Mouse (Mus musculus): ENCODE measurements around the gene Tmem120b. TPM values are rescaled to one million over a fixed set of nuclear protein-coding genes. Genes with fewer than 3 reads are reported as not detected.
A peak's percentile ranks its signal among the peaks of the same experiment; 100 is the strongest.

The Tmem120b gene
- polyA plus RNA-seq, 1 experiment from 2014 or later, result 9.0 TPM

DNA sequence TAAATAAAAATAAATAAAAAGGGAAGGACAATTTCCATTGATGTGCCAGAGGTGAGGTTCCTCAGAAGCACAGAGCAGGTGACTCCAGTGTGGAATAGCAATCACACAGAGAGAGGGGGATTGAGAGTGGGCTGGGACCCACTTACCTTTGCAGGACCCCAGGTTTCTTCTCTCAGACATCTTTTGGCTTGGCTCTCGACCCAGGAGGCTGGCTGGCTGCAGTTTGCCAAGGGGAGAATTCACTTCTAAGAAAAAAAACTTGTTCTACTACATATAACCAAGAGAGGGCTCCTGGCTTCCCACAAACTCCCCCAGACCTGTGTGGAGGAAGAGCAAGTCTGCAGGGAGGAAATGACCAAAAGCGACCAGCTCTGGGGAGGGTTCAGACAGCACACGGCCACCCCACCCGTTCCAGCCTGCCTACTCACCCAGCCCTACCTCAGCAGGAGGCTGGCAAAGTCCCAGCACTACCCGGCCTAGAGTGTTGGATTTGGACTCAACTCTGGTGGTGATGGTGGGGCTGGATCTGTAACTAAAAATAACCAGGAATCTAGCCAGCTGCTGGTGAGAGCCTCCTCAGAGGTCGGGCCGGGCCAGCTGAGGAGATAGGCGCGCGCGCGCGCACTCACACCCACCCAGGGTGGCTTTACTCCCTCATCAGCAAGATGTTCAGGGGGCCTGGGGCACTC is 66.1 kb downstream of the Tmem120b start:
- Histone ChIP-seq H3K4me1 (peaks cover 73% of the 10 kb centered on the region), H3K27ac (peak overlapping the region; percentile 100), H3K9me3 (no peaks in the 10 kb centered on the region), H3K36me3 (replicated peaks) (peaks cover 36% of the 10 kb centered on the region), H3K4me2 (peak overlapping the region; percentile 100), H3K9ac (peak overlapping the region; percentile 99), H3K4me3 (replicated peaks) (peak overlapping the region; percentile 81), H3K27me3 (peaks cover 7% of the 10 kb centered on the region; the same call in 1 of the 2 replicates)
- no peak for ATAC-seq (ENCODE audit: low FRiP score)
- 38% methylated on average over 13 of the region's 13 CpGs for WGBS

- Histone ChIP-seq H3K4me2 (peak overlapping the region; percentile 100), H3K9ac (peak overlapping the region; percentile 99), H3K9me3 (no peaks in the 10 kb centered on the region), H3K36me3 (replicated peaks) (peaks cover 31% of the 10 kb centered on the region), H3K27me3 (peaks cover 7% of the 10 kb centered on the region; the same call in 1 of the 2 replicates), H3K4me3 (replicated peaks) (peak overlapping the region; percentile 81), H3K4me1 (peaks cover 73% of the 10 kb centered on the region), H3K27ac (peak overlapping the region; percentile 100)
- 19% methylated on average over 8 of the region's 8 CpGs for WGBS
- no peak for ATAC-seq (ENCODE audit: low FRiP score)
Measured at GRCm38 (mm10) chr5:123134875-123135382, 66.7 kb downstream of the Tmem120b start.

DNA sequence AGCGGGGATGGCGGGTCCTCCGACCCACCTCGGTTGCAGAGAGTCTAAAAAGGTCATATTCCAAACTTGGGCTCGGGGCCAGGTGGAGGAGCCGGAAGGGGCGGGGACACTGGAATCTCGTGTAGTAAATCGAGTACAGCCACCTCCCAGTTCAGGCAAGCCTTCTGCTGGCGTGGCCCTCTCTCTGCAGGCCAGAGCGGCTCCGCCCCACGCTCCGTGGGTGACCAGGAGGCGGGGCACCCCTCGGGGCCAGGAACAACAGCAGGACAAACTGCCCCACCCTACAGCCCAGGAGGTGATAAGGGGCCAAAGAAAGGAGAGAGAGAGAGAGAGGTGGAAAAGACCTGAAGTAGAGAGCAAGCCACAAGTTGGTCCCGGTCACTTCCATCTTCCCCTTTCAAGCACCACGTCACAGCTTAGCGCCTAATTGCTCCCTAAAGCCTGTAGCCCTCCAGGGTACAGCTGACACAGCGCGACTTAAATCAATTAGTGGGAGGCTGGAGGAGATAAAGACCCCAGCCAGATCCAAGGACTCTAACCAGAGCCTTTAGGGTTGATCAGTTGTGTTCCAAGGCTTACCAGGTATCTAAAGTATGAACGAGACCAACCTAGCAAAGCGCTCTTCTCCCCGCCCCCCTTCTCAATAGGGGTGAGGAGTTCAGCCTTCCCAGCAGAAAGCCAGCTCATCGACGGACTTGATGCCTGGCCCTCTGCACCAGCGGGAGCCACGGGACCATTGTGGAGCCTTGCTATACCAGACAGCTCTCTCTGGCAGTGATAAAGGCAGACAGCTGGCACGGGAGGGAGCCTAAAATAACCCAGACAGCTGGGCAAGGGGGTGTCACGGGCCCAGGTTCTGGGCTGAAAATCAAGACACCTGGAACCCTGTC is 67.5 kb downstream of the Tmem120b start:
- ATAC-seq (ENCODE audit: low FRiP score), result no peak
- Histone ChIP-seq H3K4me3 (replicated peaks) (peak overlapping the region; percentile 81), H3K4me2 (peak overlapping the region; percentile 100), H3K36me3 (replicated peaks) (peaks cover 23% of the 10 kb centered on the region), H3K27ac (peak overlapping the region; percentile 100), H3K9ac (peak overlapping the region; percentile 99), H3K9me3 (no peaks in the 10 kb centered on the region), H3K27me3 (peaks cover 7% of the 10 kb centered on the region; the same call in 1 of the 2 replicates), H3K4me1 (peaks cover 73% of the 10 kb centered on the region)
- WGBS, result 5% methylated on average over 30 of the region's 30 CpGs

GRCm38 (mm10) chr5:123136361-123137043 is 68.3 kb downstream of the Tmem120b start:
- Histone ChIP-seq H3K36me3 (replicated peaks) (peaks cover 18% of the 10 kb centered on the region), H3K4me2 (peak overlapping the region; percentile 100), H3K4me1 (peaks cover 69% of the 10 kb centered on the region), H3K9me3 (no peaks in the 10 kb centered on the region), H3K9ac (peak overlapping the region; percentile 99), H3K27ac (peak overlapping the region; percentile 100), H3K27me3 (peaks cover 3% of the 10 kb centered on the region; the same call in 1 of the 2 replicates), H3K4me3 (replicated peaks) (peak overlapping the region; percentile 81)
- ATAC-seq (ENCODE audit: low FRiP score), result no peak
- under 1% methylated on average over 13 of the region's 13 CpGs for WGBS

- Histone ChIP-seq H3K9me3 (no peaks in the 10 kb centered on the region), H3K9ac (peak overlapping the region; percentile 99), H3K27me3 (no peaks in the 10 kb centered on the region), H3K36me3 (replicated peaks) (peaks cover 16% of the 10 kb centered on the region), H3K4me1 (peaks cover 61% of the 10 kb centered on the region), H3K4me2 (peak overlapping the region; percentile 100), H3K4me3 (replicated peaks) (peak overlapping the region; percentile 81), H3K27ac (peak overlapping the region; percentile 100)
- under 1% methylated on average over 20 of the region's 20 CpGs for WGBS
- ATAC-seq (ENCODE audit: low FRiP score), result no peak
Measured at GRCm38 (mm10) chr5:123137044-123137909, 69.1 kb downstream of the Tmem120b start.

GRCm38 (mm10) chr5:123137910-123138229 is 69.7 kb downstream of the Tmem120b start:
- Histone ChIP-seq H3K4me2 (peak overlapping the region; percentile 100), H3K36me3 (replicated peaks) (peaks cover 16% of the 10 kb centered on the region), H3K9me3 (no peaks in the 10 kb centered on the region), H3K4me1 (peaks cover 55% of the 10 kb centered on the region), H3K9ac (peak overlapping the region; percentile 99), H3K27me3 (no peaks in the 10 kb centered on the region), H3K27ac (peak overlapping the region; percentile 100), H3K4me3 (replicated peaks) (peak overlapping the region; percentile 81)
- ATAC-seq (ENCODE audit: low FRiP score), result no peak
- WGBS, result 0% methylated on average over 6 of the region's 6 CpGs

DNA sequence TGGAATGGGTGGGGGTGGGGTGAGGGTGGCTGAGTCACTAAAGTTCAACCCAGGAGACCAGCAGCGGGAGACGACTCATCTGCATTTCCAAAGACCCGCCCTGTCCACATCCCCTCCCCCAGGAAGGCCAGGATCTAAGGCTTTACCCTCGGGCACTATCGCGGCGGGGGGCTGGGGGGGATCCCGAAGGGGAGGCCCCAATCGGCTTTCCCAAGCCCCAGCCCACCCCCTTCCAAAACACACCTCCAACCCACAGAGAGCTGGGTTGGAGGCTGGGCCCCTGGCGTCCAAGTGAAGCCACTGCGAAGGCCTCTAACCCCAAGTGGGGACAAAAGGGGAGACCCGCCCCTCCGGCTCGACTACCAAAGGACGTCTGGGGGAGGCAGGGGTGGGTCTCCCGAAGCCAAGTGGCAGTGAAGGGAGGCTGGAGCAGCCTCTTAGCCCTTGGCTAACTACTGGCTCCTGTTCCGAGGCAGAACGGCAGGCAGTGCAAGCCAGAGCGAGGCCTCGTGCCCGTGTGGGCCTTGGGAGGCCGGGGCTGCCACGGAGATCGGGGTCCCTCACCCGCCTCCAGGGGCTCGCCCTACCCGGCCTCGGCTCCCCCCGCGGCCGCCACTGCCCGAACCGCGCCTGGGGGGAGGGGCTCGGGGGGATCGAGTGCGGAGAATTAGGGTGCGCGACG is 70.2 kb downstream of the Tmem120b start:
- no peaks in the 10 kb centered on the region for H3K9me3 ChIP-seq
- peaks cover 16% of the 10 kb centered on the region for H3K36me3 ChIP-seq (replicated peaks)
- H3K27me3 ChIP-seq, result no peaks in the 10 kb centered on the region
- H3K4me2 ChIP-seq, result peak overlapping the region; percentile 100
- ATAC-seq (ENCODE audit: low FRiP score), result peak; percentile 49
- peak overlapping the region; percentile 81 for H3K4me3 ChIP-seq (replicated peaks)
- H3K27ac ChIP-seq, result peak overlapping the region; percentile 100
- WGBS, result under 1% methylated on average over 34 of the region's 40 CpGs
- H3K9ac ChIP-seq, result peak overlapping the region; percentile 99
- peaks cover 50% of the 10 kb centered on the region for H3K4me1 ChIP-seq

DNA sequence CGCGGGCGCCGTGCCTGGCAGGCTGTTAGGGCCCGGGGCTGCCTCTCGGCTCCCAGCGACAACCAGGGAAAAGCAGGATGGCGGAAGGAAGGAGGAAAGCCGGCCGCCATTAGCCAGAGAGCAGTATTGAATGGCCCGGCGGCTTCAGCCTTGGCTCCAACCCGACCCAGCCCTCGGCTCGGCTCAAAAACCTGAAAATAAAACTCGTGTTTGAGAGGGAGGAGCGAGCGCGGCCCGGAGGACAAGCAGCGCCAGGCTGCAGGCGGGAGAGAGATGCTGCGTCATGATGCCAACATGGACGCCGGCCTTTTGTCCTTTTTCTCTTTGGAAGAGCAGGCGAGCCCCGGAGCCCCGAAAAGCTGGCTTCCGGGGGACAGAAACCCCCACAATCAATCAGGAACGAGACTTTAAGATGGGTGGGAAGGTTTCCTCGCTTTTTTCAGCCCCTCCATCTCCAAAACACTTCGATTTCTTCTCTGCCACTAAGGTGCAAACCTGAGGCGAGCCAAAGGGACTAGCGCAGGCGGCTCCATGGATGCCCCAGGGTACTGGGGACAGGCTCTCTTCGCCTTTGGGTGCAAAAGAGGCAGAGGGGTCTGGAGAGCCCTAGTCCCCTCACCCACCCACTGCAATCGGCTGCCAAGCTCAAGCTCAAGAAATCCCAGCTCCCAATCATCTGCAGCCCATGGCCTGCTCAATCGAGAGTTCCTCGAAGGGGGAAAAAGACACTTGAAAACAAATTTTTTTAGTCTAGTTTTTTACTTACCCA is 70.9 kb downstream of the Tmem120b start:
- no peaks in the 10 kb centered on the region for H3K27me3 ChIP-seq
- H3K4me2 ChIP-seq, result peak overlapping the region; percentile 100
- WGBS, result under 1% methylated on average over 39 of the region's 39 CpGs
- peak overlapping the region; percentile 81 for H3K4me3 ChIP-seq (replicated peaks)
- no peak for ATAC-seq (ENCODE audit: low FRiP score)
- H3K9ac ChIP-seq, result peak overlapping the region; percentile 99
- H3K36me3 ChIP-seq (replicated peaks), result peaks cover 16% of the 10 kb centered on the region
- peaks cover 49% of the 10 kb centered on the region for H3K4me1 ChIP-seq
- no peaks in the 10 kb centered on the region for H3K9me3 ChIP-seq
- peak overlapping the region; percentile 100 for H3K27ac ChIP-seq

DNA sequence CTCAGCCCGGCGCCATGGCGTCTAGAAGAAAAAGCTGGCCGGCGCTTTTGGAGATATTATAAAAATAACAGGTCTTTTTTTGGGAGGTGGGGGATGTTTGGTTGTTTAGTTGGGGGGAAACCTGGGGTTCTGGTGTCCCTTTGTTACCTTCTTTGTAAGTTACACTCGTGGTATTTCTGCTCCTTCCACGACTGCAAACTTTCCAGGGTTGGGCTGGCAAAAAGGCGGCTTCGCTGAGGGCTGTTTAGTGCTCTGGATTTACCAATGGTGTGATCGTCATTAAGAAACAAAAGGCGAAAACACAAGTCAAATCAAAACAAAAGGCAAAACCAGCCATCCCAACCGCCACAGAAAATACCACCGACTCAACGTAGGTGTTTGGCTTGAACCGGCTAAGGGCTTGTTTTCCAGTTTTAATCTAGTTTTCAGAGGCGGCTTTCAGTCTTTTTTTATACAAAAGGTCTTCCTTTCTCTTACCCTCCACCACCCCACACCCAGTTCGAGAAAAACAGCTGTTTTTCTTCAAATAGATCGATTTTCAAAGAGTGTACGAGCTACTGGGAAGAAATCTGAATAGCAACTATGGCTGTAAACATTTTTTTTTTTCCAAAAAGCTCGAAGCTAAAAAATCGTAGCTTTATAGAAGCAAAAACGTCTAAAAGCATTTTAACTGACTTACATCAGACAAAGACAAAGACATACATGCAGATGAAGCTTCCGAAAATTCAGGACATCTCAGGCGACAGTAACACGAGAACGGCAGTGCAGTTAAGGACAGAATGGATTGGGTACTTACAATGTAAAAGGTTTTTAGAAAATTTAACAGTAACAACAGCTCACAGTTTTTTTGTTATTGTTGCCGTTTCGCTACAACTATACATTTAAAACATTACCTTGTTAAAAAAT is 71.8 kb downstream of the Tmem120b start:
- H3K4me1 ChIP-seq, result peaks cover 49% of the 10 kb centered on the region
- H3K27me3 ChIP-seq, result no peaks in the 10 kb centered on the region
- peak overlapping the region; percentile 100 for H3K27ac ChIP-seq
- no peak for ATAC-seq (ENCODE audit: low FRiP score)
- H3K36me3 ChIP-seq (replicated peaks), result peaks cover 13% of the 10 kb centered on the region; the same call in 1 of the 2 replicates
- peak overlapping the region; percentile 81 for H3K4me3 ChIP-seq (replicated peaks)
- WGBS, result under 1% methylated on average over 28 of the region's 28 CpGs
- H3K4me2 ChIP-seq, result peak overlapping the region; percentile 100
- H3K9ac ChIP-seq, result peak overlapping the region; percentile 99
- no peaks in the 10 kb centered on the region for H3K9me3 ChIP-seq
